Mouse (Mus musculus) 3T3-L1 (cell line): Measurements from ENCODE around the gene D10Wsu102e.
A peak's percentile ranks its signal among the peaks of the same experiment; 100 is the strongest.

Experiments
- DNase-seq: peaks from one replicate; pipeline ENCODE4 v3.0.0-alpha.2; 2015; ENCODE audit warnings: low read depth, low spot score

Gene D10Wsu102e

DNA sequence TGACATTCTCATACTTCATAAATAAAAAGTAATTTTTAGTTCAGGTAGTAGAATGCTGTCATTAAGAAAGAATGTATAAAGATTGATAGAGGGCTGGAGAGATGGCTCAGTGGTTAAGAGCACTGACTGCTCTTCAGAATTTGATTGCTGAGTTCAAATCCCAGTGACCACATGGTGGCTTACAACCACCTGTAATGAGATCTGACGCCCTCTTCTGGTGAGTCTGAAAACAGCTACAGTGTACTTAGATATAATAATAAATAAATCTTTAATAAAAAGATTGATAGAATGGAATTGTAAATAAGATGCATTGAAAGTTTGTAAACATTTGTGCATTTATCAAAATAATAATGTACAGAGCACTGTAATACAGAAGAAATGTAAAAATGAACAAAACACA is 176.4 kb downstream of the D10Wsu102e start:
- peak; percentile 5 for DNase-seq
